Mouse (Mus musculus) kidney, postnatal 4 days (tissue): Measurements from ENCODE around the gene F2rl1.
"Not testable (repeated sequence)": the region's sequence is repeated elsewhere in the genome, so short reads cannot be mapped to it uniquely, and the experiment has no call there.

Source experiments
- DNase-seq, 2 experiments: peaks; one replicate each; pipeline ENCODE4 v3.0.0; 2021; ENCODE audit warnings: mixed read lengths in 2 of 2

The F2rl1 gene

DNA sequence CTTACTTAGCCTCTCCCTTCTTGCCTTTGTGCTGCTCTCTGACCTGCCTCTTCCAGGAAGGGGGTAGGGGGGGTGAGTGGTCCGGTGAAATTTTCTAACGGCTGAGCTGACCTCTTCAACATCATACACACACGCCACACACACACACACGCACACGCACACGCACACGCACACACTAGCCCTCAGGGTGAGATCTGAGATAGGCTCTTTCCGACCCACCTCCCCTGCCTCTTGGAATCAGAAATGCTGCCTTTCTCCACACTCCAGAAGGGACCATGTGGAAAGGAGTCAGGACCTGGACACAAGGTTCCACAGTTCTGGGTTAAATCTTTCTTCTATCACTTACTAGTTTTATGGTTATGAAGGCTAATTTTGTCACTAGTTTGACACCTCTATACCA, 8.6 kb upstream of the F2rl1 start:
- DNase-seq: no peak

DNA sequence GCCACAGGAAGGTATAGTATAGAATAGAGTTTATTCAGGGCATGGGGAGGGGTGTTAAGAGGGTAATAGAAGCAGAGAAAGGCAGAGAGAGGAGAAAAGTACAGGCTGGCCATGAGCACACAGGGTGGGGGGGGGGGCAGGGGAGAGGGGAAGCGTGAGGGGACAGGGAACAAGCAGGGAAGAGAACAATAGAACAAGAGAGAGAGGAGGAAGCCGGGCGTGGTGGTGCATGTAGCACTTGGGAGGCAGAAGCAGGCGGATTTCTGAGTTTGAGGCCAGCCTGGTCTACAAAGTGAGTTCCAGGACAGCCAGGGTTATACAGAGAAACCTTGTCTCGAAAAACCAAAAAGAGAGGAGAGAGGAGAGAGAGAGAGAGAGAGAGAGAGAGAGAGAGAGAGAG, 8.1 kb upstream of the F2rl1 start:
- DNase-seq: not testable (repeated sequence)

DNA sequence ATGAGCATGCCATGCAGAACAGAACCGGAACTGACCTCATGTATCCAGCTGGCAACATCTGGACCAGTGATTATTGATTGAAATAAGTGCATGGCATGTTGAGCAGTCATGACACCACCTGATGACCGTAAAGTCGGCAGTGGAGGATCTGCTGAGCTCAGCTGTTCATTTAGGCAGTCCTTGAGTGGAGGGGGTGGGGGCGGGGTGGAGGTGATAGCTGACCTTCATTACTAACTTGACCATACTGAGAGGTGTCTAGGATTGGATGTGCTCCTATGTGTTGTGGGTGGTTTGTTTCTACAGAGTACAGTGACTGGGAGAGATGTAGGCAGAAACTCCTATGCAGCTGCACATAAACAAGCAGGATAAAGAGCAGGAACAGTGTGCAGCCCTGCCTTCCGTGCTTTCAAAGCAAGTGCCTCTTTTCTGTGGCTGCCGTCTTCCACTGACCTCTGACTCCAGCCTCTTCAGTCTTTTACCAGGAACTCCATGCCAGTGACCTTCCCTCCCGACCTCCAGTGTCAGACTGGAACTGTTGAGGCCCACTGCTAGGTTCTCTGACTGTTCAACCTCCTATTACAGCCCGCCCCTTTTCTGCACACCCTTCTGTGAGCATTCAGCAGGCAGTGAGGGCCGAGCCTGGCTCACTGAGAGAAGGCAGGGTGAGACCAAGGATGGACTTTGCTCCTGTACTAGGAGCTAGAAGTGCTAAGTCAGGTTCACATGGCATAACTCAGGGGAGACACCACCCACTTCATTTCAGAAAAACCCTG, 6.4 kb upstream of the F2rl1 start:
- DNase-seq: peak in 1 of 2 experiments; percentile 48

DNA sequence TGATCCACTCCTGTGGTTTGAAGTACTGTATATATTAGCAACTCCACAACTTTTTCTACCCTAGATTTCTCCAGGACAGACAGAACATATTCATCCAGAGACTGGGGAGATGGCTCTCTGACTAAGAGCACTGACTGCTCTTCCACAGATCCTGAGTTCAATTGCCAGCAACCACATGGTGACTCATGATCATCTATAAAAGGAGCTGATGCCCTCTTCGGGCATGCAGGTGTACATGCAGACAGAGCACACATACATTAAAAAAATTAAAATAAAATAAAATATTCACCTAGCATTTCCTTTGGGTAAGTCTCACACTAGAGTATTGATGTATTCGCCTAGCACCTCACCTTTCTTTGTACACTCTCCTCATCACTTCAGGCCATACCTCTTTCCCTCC, 4.2 kb upstream of the F2rl1 start:
- DNase-seq: no peak

DNA sequence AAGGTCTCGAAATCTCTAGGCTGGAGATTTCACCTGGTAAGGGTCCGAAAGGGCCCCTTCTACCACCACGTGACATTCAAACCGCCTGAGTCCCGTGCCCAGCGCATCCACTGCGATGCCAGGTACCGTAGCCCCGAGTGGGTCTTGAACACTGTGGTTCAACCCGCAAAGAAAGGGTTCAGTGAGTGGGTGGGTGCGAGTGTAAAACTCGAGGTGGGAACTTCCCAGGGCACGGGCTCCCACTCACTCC, 678 bp downstream of the F2rl1 start:
- no peak for DNase-seq

DNA sequence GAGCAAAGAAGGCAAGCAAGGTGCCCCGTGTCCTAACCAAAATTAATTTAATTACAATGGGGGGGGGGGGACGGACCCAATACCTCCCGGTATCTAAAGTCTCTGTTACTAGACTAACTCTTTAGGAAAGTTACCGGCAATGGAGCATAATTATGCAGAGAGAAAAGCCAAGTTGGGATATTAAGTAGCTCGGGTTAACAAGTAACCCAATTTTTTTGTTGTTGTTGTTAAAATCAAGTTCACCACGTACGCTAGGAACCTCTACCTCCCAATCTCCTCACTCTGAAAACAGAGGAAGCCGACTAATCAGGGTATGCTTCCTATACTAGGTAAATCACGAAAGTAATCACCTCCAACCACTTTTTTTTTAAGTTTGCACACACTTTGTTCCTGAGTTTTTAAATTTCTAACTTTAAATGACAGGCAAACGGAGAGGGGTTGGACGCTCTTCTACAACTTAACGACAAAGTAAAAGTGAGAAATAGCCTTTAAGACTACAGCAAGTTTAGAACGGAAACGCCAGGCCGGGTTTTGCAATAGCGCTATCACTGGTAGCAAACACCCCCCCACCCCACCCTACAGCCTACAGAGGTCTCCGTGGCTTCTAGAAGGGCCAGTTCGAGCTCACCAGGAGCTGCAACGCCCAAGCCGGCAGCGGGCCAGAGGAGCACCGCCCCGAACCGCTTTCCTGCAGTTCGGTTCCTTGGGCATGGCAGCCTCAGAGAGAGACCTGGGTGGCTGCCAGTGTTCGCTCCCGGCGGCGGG, 1.2 kb downstream of the F2rl1 start:
- peak; percentile 66 to 76 for DNase-seq

DNA sequence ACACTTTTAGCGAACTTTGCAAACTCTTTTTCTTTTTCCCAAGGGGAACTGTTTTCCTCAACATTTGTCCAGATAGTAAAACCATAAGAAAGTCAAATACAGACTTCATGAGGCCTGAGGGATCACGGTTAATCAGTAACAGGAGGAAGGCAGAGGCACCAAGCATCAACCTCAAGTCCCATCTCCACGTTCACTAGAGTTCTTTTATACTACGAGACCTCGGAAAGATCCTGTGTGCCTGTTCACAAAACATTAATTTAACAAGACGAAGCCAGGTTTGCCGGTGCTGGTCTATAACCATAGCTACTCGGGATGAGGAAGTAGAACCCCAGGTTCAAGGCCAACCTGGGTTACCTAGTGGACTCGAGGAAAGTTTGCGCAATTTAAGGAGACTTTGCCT, 2.9 kb downstream of the F2rl1 start:
- DNase-seq: no peak

DNA sequence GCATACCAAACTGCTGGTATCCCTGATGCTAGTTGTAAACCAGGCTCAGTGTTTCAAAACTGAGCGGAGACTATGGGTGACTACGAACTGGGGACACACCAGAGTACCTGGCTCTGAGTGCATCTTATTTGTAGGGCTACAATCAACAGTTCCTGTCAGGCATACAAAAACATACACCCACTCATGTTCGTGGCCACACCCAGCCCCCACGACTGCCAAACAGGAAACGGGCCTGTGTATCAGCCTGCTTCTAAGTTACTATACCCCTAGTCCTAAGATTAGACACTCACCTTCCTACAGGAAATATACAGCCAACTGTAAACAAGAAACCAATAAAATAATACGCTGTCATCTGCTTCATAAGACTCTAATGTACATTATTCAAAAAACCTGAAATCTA, 4.0 kb downstream of the F2rl1 start:
- no peak for DNase-seq

DNA sequence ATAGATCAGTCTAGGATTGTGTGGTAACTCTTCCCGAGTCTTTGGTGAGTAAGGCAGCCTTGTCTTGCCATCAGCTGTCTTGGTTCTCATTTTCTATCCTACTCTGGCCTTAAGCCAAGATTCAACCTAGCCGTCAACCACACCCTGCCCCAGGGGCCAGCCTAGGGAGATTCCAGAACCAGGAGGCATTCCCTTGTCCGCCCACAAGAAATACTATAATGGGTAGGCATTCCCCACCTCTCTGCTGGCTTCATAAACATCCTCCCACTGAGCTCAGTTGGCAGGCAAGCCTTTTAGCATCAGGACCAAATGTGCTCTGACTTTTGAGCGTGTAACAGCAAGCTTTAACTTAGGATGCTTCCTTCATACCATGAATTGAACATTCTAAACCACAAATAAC, 10.3 kb downstream of the F2rl1 start:
- DNase-seq: no peak

DNA sequence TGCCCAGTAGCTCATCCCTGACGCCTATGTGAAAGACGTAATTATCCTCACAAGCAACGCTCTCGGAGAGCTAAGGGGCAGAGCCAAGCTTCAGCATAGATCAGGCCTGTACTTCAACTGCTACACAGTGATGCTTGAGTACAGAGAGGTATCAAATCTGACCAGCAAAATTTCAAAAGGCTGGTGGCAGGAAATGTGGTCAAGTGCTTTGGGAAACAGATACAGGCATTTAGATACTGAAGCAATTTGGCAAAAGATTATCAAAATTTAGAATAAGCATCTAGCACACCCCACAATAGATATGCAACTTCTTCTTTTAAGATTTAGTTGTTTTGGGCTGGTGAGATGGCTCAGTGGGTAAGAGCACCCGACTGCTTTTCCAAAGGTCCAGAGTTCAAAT, 15.0 kb downstream of the F2rl1 start:
- no peak for DNase-seq

DNA sequence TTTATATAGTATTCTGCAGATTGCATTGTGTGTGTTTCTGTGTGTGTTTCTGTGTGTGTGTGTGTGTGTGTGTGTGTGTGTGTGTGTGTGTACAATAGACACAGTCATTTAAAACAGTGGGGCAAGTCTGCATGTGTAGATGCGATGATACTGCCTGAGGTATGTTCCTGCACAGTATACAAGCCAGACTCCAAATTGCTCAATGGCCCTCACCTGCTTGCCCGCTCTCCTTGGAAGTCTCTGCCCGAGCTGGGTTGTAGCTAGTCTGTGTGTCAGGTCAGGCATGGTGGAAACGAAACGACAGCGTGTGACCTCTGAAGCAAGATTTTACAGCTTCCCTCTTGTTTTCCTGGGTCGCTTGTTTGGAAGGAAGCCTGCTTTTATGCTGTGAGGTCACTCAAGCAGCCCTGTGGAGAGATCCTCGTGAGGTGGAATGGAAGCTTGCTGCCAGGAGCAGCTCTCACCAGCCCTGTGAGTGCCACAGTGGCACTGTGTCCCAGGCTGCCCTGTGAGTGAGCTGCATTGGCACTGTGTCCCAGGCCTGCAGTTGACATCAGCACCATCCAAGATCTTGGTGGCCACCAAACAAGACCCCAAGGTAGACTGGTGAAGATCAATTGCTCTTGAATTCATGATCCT, 21.6 kb downstream of the F2rl1 start:
- no peak for DNase-seq

DNA sequence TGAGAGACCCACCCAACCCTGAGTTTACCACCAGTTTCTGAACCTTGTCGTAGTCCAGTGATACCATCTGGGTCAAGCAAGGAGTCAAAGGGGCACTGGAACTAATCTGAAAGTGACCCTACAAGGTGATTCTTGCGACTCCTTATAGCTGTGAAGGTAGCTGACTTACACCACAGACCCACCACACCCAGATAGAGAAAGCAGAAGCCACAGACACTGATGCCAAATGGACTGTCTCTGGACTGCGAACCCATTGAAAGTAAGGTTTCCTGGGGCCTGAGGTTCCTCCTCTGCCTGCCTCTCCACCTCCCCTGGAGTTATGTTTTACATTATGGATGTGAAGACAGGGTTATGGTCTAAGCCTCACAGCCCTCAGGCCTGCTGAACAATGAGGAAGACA, 28.4 kb downstream of the F2rl1 start:
- DNase-seq: no peak

DNA sequence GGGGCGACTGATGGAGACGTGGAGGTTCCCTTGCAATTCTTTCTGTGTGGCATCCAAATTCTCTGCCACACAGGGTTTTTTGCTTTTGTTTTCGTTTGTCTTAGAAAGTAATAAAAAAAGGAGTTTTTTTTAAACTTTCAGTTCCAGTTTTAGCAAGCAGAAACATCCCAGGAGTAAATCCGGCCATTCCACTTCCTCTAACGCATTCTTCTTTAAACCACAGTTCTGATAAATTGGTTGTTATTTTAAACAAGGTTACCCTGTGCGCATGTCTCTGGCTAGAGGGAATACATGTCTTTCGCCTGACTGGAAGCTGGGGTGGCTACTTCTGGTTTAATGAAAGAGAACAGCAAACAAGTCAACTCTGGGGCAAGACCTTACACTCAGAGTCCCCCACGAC, 30.2 kb downstream of the F2rl1 start:
- DNase-seq: peak in 1 of 2 experiments; percentile 14

DNA sequence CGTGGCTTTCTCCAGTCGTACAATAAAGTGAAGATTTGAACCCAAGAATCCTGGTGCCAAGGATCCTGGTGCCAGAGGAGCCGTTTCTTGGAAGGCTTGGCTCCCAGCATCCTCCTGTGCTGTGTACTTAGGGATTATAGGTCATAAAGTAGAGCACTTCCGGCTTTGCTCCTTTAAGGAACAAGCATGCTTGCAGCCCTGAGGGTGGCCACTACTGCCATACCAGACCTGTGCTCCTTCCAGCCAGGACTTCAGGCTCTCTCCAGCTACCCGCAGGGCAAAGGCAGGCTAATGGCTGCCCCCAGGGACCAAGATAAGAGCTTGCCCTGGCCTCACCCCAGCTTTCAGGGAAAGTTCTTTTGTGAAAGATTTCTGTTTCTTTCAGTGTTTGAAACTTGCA, 31.7 kb downstream of the F2rl1 start:
- peak in 1 of 2 experiments; percentile 15 for DNase-seq

DNA sequence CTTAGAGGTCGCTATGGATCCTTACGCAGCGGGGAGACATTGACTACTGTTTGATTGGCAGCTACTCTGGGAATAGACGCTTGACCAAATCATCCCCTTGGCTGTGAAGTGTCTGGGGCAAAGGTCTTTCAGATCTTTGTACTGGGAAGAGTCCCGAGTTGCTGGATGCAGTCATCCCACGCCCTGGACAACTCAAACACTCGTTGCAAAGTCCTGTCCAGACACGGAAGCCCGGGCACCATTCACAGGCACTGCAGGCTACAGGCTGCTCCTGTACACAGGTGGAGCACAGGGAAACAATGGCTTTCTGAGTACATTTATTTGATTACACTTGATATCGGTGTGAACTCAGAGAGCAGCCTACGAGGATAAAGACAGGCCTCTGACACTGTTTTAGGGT, 33.7 kb downstream of the F2rl1 start:
- no peak for DNase-seq

DNA sequence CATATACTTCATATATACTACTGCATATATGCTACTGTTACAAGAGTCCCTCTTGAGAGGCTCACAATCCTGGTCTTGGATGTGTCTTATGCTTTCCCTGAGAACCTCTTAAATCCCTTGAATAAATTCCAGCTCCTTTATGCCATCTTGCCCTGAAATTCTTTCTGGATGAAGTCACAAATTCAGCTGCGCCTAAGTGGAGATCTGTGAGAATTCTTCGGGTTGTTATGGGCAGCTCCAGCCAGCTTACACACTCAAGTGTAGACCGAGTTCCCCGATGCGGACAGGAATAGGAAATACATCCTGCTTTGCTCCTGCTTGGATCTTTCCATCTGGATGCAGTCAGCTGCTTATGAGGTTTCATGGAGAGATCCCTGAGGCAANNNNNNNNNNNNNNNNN, 40.4 kb downstream of the F2rl1 start:
- peak in 1 of 2 experiments; percentile 27 for DNase-seq

DNA sequence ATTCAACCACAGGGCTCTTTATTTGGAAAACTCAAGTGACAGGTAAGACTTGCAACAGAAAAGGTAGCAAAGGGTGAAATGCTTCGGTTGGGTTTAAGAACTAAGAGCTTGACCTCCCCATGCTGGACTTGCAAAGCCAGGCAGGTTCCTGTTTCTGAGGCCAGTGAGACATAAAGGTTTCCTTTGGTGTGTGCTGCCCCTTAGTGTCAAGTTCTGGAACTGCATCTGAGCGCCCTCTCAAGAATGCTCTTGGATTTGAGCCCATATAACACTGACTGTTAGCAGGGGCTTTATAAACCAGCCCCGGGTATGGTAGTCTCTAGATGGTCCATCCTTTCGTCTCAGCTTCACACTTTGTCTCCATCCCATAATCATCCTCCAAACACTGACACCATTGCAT, 43.6 kb downstream of the F2rl1 start:
- peak; percentile 89 to 91 for DNase-seq

DNA sequence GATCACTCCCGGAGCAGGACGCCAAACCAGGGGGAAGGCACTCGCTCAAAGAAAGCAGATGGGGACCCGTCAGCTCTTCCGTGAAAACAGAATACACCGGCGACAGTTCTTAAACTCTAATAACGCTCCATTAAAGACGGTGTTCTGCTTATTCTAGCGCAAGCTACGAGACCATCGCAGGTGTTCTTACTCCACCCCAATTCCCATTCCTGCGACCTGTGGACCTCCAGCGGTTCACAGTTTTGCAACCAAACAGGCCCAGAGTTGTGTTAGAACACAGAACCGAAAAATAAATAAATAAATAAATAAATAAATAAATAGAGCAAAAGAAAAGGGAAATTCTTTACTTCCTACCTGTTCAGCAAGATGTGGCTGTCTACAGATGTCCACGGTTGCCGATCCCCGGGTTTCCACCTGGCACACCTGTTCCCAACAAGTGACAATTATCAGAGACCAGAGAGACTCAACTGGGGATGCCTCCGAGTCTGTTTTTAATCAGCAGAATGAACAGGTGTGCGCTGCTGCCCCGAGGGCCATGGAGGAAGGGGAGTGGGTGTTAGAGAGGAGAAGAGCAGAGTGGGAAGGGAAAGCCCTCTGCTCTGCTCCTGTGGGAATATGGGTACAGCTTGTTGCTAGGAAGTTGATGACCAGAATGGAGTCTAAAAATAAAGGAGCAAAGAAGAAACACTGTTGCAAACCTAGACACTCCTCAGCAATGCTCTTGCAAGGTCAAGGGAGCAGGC, 46.2 kb downstream of the F2rl1 start, which contains the start of gene S100z:
Gene S100z, minus strand, starts transcription at position 51 of the 743 bp plus-strand sequence.
- no peak for DNase-seq

DNA sequence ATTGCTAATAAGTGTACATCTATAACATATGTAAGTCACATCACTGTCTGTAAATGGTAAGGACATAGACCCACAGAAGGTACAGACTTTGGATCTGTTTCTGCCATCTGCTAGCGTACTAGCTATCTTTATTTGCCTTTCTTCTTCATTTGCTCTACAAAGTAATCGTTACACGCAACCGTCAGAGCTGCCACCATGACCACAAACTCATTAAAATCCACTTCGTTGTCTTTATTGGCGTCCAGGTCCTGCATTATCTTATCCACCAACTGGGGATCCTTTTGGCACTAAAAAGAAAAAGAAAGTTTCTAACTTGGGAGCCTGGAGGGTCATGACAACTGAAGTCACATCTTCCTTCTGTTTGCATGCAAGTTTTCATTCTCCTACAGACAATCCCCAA, 47.9 kb downstream of the F2rl1 start:
- no peak for DNase-seq

DNA sequence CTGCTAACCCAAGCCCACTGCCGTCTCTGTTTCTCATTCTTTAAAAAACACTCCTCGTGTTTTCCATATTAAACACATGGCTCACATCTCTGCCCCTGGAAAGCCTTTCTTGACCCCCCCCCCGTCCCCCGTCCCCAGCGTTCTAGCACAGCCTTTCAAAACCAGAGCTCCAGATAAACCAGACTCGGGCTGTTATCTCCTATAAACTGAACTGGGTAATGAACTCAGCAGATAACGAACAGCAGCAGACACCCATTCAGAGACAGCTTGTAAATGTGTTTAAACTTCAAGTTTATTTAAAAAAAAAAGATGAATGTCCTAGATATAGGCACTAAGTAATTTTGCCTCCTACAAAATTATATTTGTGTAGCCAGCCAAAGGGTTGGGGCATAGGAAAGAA, 49.9 kb downstream of the F2rl1 start:
- DNase-seq: no peak

DNA sequence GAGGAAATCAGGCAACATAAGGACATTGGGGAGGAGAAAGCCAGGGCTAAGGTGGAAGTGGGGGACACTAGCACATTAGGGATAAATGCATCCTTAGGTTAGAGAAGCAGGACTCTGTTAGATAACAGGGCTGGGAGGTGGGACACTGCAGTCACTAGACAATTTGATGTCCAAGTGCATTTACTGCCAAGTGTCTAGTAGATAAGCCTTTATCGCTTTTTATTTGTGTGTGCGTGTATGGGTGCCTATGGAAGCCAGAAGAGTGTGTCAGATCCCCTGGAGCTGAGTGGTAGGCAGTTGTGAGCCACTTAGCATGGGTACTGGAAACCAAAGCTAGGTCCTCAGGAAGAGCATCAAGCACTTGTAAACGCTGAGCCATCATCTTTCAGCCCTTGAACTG, 50.7 kb downstream of the F2rl1 start:
- DNase-seq: no peak

DNA sequence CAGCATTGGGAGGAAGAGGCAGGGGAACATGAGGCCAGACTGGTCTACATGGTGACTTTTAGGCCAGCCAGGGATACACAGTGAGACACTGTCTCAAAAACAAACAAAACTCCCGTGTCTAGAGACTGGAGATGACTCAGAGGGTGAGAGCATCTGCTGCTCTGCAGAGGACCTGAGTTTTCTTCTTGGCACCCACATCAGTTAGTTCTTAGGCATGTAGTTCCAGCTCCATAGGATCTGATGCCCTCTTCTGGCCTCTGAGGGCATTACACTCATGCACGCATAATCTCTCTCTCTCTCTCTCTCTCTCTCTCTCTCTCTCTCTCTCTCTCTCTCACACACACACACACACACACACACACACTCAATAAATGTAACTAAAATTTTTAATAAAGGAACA, 54.1 kb downstream of the F2rl1 start:
- DNase-seq: peak; percentile 55 to 60
